Mouse (Mus musculus): Measurements from ENCODE around the gene Hao1.

- TF ChIP-seq CTCF (IDR thresholded peaks at IDR 0.05; ENCODE audit: borderline replicate concordance, control insufficient read depth, extremely low read depth, insufficient read depth, low read length, poor library complexity) (no peak), POLR2A (IDR thresholded peaks at IDR 0.05; ENCODE audit: control insufficient read depth, extremely low read depth, insufficient read depth, low read length, poor library complexity) (no peak)
Measured at GRCm38 (mm10) chr2:134541019-134541418, 13.1 kb downstream of the Hao1 start.

All from thymus, adult 2 months (tissue).